Mouse (Mus musculus) testis, postnatal 10 days (tissue): ENCODE results near the gene Rcc2.

Experiments
- DNase-seq: peaks from one replicate; pipeline ENCODE4 v3.0.0; 2021; ENCODE audit warnings: low spot score

The Rcc2 gene

DNA sequence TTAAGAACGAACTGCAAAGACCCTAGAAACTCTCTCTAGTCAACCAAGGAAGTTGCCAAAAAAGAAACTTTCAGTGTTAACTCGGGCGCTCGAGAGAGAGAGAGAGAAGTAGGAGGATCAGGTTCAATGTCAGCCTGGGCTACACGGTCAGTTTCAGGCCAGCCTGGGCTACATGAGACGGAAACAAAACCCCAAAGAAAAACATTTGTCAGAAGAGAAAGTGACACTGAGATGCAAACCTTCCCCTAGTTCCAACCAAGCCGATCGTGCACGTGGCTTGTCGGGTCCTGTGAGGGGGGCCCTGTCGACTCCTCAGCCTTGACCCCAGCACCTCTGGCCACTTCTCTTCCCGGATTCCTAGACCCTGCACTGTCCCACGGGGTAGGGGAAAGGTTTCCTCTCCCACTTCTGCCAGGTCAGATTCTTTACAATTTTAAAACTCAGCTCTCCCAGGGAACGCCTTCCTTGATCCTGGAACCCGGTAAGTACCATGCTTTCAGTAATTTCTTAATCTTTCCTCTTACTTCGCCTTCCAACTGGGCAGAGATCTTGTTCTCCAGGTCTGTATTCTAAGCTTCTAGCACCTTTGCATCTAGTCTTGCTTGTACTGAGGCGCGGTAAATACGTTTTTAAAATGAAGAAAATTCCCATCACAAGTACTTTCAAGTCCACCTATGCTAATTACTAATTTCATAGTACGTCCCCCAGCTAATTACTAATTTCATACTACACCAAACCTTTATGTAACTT is at the start of gene Rcc2:
Gene Rcc2 (plus strand): TSS at position 273 of the 750 bp plus-strand sequence.
- DNase-seq = no peak

DNA sequence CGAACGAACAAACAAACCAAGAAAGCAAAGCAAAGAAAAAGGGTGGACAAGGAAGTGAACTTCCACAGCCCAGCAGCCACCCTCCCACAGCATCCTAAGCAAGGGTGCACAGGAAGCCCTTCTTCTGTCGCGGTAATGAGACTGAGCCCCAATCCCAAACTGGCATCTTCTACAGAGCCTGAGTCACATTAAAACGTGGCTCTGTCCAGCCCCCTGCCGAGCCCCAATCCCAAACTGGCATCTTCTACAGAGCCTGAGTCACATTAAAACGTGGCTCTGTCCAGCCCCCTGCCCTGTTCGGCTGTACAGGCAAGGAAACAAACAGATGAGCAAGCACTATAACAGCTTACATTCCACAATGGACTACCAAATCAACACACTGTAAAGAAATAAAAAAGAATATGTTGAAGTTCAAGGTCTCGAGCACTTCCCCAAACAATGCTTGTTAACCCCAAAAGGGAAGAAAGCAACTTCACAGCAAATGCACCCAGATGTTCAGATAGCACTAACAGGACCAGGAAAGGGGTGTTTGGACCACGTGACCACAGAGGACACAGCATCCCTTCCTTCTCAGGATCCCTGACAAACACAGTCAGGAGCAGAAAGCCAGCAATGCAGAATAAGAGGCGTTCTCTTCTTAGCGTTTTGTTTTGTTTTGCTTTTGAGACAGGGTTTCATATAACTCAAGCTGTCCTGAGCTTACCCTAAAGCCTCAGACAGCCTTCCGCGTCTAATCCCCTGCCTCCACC is 46.3 kb upstream of the Rcc2 start:
- DNase-seq = no peak

DNA sequence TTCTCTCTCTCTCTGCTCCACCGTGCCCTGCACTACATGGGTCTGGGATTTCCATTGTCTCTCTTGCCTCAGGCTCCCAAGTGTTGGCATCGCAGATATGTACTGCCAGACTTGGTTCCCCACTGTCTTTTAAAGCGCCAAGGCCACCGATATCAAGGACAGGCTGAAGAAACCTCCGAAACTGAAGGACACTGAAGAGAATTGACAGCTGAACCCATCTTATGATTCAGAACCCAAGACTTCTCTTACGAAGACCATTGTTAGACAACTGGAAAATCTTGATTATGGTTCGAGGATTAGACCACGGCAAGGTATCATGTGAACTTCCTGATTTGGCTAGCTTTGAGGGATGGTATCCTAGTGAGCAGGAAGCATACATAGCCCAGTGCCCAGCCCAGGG is 45.5 kb upstream of the Rcc2 start:
- DNase-seq = no peak

DNA sequence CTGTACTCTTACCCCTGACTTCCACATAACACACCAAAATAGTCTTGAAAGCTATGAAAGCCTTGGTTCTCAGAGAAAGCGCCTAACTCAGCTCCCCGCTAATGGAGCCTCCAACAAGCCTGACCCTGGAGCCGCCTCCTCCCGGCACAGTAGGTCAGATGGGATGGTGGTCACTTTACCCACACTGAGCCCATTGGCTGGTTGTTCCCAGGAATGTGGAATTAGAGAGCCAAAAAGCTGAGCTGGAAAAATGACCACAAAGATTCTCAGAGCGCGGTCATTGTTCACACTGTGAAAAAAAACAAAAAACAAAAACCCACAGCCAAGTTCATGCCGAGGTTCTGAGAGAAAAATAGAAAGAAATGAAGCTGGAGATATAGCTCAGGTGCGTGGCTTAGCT is 43.8 kb upstream of the Rcc2 start:
- no peak for DNase-seq

DNA sequence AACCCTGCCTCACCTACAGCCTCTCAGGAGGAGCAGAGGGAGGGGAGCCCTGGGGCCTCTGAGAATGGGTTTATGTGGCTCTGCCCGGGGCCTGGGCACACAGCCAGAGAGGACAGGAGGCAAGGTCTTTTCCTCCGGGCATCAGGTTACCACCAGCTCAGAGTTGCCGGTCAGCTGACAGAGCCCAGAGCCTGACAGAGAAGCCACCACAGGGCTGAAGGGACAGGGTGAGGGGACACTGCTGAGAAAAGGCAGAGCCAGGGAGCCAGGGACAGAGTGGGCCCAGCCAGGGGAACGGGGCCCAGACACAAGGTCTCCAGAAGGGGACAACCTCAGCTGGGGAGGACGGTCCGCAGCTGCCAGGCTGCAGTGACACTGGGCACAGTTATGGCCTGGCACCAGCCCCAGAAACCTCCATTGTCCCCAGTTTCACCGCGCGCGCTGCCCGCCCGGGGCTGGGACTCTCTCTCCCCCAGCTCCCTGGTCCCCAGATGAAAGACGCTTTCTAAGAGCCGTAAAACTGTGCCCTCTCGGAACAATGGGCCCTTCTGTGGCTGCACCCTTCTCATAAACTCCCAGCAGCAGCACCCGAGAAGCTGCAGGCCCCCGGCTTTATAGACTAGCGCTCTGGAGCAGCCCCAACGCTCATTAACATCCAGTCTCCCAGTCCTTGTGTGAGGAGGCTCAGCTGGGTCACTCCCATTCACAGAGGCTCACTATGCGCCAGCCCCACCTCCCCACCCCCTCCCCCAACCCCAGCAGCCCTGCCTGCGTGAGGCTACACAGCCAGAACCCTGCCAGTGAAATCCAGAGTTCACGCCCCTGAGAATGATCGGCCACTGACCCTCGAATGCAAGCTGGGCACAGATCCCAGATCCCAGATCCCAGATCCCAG is 42.4 kb upstream of the Rcc2 start:
- peak; percentile 69 for DNase-seq

DNA sequence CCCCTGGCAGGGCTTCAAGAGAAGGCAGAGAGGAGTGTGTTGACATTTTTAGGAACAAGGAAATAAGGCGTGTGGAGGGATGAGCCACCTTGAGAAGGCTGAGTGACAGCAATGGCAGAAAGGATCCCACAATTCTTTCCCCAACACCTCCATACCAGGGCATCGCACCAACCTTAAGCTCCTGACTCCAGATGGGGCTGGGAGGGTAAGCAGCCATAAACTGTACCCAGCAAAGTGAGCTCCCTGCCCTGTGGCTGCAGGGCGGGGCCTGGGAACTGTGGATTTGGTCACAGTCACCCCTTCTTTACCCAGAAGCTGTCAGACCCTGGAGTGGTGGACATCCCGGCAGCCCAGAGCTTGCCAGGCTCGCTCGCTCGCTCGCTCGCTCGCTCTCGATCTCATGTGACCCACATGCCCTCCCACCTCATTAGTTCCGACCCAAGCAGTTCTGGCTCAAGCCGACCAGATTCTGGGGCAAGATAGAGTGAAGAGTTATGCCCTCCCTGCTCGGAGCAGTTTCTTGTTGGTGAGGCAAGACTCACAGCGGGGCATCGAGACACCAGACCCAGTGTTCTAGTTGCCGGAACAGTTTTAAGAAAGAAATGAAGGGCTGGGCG is 38.8 kb upstream of the Rcc2 start:
- DNase-seq = no peak

DNA sequence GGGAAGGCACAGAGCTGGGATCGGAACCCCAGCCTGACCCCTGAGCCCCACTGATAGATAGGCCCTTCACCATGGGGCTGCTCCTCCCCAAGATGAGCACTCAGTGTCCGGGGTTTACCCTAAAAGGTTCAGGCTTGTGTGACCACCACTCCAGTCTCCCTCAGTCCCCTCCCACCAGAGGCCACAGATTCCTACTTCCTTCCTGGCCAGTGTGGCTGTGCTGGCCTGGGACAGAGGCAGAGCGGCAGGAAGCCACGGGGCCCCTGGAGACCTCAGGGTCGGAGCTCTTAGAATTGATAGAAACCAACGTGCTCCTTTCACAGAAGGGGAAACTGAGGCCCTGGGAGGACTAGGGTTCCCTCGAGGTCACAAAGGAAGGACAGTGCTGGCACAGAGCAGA is 37.9 kb upstream of the Rcc2 start:
- DNase-seq = no peak

DNA sequence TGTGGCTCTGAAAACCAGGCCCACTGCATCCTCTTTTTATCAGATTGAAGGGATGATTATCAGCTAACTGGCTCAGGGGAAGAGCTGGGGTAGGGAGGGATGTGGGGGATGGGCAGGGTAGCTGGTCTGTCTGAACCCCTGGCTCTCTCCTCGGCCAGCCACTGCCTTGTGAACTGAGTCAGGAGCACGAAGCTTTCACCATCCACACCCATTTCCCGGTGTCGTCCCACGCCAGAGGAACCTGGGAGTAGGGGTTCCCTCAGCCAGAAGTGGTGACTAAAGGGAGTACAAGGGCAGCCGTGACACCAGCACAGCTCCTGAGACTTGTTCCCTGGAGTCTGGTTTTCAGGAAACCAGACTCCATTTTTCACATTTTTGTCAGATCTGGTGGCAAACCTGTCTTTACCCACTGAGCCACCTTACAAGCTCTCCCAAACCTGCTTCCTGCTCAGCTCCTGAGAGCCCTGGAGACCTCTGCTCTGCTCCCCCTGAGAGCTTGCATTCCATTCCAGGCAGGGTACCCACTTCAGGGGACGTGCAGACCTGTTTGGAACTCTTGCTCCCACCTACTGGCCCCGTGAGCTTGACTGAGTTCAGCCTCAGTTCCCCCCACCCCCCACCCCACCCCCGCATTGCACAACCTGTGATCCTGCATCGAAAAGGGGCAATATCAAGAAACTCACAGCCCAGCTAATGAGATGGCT is 37.3 kb upstream of the Rcc2 start:
- no peak for DNase-seq

DNA sequence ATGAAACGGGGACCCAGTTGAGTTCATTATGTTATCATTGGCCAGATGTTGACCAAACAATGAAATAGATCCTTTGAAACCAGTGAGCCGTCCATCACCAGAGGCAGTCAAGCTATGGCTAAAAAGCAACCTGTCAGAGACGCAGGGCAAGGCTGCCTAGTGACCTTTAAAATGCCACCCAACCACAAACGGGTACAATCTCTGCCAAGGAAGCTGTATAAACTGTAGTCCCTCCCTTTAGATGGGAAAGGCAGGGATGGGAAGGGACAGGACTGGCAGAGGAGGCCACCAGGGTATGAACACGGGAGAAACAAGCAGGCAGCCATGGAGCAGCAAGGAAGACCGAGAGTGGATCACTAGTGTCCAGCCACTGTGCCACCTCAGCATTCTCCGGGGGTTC is 35.3 kb upstream of the Rcc2 start:
- no peak for DNase-seq

DNA sequence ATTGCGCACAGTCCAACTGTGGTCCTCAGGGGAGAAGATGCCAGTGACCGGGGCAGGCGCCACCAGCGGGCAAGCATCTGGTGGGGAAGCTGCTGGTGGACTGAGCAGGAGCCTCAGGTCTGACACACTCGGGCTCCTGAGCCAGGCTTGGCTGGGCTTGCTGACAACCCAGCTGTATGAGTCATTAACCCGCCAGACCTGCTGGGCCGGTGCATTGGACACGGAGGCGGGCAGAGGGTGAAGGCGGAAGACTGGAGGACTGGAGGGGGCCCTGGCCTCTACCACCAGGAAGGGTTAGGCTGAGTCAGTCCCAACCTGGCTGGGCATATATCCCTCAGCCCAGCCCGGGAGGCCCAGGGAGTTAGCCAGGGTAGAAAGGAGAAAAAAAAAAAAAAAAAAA is 34.6 kb upstream of the Rcc2 start, which contains the start of gene Arhgef10l:
Gene Arhgef10l (minus strand): TSS at position 253 of the 400 bp plus-strand sequence.
- no peak for DNase-seq

DNA sequence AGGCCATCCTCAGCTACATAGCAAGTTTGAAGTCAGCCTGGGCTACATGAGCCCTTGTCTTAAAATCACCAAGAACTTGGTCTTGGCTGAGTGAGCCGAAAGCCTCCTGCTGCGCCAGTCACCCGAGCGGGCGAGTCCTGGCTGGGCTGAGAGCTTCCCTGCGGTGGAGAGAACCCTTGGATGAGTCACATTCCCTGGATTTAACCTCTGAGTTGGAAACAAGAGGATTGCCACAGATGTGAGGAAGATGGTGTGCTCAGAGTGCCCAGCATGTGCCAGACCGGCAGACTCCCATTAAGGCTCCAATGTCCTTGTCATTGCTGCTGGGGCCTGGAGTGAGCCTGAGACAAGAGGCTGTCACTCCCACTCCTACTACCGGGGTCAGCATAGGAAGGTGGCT is 32.5 kb upstream of the Rcc2 start:
- no peak for DNase-seq

DNA sequence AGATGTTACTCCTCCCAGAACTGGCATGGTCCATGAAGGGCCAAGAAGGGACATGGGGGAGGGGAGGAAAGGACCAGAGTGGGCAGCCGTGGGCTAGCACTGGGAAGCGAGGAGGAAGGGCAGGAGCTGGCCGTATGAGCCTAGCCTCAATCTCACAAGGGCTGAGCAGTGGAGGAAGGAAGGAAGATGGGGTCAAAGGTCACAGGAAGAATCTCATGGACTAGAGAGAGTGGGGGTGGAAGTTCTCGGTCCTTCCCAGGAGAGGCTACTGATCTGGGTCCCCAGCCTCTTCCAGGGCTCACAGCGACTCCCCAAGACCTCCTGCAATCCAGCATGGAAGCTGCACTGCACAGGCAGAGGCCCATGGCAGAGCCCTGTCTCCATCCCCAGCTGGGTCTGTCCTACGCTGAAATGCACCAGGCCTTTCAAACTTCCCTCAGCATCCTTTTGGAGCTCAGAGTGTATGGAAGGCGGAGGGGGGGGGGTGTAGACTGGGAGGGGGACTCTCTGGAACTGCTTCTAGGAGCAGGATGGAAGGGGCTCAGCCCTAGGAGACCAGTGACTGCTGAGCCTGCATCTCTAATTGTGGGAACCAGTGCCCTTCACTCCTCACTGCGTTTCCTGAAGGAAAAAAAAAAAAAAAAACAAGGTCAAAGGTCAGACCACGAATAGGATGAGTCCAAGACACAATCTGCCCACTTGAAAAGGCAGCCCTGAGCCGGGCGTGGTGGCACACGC is 26.6 kb upstream of the Rcc2 start:
- no peak for DNase-seq

DNA sequence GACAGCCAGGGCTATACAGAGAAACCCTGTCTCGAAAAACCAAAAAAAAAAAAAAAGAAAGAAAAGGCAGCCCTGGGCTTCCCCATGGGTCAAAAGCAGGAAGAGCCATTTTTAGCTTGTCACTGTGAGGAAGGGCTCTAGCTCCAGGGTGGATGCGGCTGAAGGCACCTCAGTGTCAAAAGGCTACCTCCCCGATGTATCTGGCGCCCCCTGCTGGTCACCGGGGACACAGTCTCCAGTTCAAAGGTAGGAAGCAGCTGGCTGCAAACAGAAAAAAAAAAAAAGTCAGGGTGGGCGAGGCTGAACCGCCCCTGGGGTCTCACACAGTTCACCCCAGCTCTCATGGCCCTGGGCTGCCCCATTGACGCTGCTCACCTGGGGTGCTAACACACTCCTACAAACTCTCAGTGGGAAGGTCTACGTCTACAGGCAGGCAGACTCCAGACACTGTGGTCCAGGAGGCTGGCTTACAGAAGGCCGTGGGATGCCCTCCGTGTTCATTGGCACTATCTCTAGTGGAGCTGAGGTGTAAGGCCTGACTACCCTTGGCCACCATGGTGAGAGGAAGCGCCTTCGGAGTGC is 25.9 kb upstream of the Rcc2 start:
- DNase-seq = peak; percentile 96

DNA sequence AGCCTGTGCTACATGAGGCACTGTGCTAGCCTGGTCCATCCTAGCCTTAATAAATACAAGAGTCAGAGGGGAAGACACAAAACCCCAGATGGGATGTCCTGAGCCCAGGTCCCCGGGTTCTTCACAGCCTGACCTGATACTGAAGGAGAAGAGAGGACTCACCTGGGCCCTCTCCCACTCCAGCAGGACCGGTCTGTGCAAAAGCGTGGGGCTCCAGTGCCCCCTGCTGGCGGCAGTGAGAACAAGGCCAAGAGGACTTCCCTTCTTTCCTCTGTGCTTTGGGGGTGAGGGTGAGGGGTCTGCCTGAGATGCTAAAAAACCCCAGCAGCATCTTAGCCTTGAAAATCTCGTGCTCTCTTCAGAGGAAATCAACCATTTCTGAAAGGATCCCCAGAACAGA is 21.3 kb upstream of the Rcc2 start:
- DNase-seq = peak; percentile 68

DNA sequence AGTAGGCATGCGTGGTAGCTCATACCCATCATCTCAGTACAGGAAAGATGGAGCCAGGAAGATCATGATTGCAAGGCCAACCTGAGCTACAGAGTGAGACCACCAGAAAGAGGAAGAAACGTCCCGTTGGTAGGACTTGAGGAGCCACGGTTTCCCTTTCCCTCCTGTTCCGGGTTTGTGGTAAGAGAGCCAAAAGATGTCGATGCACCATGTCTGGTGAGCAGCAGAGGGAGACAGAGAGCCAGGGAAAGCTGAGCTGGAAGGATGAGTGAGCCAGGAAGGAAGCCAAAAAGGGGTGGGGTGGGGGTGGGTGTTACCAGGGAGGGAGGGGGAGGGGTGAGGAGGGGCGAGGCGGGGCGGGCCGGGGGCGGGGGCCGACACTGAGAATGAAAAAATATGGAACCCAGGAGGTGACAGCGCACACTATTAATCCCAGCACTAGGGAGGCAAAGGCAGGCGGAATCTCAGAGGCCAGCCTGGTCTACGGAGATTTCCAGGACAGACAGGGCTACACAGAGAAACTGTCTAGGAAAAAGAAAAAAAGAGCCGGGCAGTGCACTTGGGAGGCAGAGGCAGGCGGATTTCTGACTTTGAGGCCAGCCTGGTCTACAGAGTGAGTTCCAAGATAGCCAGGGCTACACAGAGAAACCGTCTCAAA is 20.5 kb upstream of the Rcc2 start:
- DNase-seq = peak; percentile 84

DNA sequence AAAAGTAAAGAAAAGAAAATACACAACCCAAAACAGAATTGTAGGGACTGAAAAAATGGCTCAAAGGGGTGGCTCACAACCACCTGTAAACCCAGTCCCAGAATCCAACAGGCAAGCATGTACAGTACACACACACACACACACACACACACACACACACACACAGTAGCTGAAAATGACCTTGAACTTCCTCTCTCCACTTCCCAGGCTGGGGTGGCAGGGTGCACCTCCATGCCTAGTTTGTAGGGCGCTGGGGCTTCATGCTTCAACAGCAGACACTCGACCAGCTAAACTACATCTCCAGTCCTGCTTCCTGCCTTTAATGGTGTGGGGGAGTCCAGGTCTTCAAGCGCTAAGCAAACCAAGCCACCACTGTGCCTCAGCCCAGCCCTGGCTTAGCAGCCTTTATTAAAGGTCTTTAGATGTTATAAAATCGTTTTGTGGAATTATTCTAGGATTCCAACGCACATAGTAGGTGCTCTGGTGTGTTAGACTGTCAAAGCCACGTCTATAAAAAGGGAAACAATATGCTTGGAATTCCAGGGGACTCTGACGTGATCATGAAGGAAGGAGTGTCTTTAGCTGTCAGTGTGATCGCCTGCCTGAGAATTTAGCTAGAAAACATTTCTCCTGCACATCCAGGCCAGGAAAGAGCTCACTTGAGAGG is 19.5 kb upstream of the Rcc2 start:
- DNase-seq = no peak

DNA sequence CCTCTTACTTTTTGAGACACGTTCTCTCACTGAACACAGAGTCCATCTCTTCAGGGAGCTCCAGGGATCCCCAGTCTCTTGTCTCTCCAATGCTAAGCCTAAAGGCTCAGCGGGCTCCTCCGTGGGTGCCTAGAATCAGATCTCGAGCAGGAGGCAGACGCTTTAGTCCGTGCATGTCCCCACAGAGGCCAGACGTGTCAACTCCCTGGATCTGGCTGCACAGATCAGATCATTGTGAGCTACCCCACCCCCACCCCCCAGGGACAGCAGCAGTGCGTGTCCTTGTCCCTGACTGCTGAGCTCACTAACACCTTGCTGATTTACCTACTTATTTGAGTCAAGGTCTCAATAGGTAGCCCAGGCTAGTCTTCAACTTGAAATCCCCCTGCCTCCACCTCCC is 16.7 kb upstream of the Rcc2 start:
- no peak for DNase-seq

DNA sequence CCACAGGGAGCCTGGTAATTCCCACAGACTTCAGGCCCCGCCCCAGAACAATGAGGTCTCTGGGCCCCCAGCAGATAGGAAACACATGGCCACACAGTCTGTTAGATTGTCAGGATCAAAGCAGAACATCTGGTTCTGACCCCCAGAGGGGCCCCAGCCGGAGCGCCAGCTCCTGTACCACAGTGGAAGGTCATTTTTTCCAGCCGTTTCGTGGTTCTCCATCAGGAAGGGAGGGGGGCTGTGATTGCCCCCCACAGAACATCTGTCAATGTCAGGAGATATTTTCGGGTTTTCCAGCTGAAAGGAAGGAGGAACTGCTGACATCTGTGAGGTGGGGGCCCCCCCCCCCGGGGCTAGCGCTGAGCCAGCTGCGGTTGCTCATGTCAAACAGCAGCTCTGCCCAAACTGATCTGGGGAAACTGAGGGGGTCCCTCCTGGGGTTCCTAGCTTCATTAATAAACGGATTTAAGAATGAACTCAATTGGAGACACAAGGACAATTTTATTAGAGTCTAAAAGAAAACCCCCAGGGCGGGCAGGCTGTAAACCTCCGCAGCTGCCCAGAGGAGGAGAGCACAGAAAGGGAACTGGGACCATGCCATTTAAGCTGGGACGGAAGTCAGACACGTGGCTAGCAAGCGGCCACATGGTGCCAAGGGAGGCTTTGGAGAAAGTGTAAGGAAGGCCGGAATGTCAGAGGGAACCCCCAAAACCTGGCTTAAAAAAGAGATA is 16.0 kb upstream of the Rcc2 start:
- no peak for DNase-seq

DNA sequence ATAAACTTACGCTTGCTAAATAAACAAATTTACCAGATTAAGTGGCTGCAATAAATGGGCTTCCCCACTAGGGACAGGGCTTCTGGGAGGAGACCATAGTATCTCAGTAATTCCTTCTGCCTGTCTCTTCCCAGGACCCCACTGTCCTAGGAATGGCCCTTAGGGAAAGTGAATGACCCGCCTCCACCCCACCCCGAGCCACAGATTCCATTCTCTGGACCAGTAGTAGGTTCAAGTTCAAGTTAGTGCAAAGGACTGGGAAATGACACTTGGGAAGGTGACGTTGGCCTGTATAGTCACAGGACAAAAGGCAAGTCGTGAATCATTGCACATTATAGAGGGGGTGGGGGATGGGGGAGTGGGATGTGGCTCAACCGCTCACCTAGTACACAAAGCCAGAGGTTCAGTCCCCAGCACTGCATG is 15.4 kb upstream of the Rcc2 start:
- DNase-seq = no peak
